Mouse (Mus musculus) heart, postnatal 14 days (tissue): ENCODE data around the gene Smarcad1. TPM values are rescaled to one million over a fixed set of nuclear protein-coding genes. Genes with fewer than 3 reads are reported as not detected.

Experiments
- DNase-seq, 2 experiments: peaks; one replicate each; pipeline ENCODE4 v3.0.0; 2021 to 2022
- intact Hi-C: fragments of 180-260 bp; cut with DNase I; formaldehyde crosslinking; loops from one replicate; pipeline ENCODE4 v1.15.1; 2025
- total RNA-seq, 2 experiments: library from RNA; stranded (reverse); gene quantifications; 2 replicates each; pipeline ENCODE4 v1.2.3; 2021

Gene Smarcad1
- total RNA-seq, 2 experiments from 2014 or later: 24.1 to 25.5 TPM

DNA sequence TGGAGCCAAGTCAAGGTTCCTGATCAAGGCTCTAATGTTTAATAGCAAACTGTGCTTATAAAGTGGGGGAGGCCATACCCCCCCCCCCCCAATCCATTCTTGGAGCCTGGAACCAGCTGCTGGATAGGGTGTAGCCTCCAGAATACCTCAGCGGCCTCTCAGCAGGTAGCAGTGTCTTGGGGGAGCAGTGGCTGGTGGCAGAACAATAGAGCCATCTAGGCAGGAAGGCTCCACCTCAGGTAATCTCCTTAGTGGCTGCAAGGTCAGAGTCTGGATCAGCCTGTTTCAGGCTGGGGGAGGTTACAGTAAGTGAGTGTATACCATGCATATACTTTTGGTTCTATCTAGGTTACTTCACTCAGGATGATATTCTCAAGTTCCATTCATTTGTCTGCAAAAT is 18.7 kb downstream of the Smarcad1 start:
- intact Hi-C loops: no loop called here
- no peak for DNase-seq

GRCm38 (mm10) chr6:65075201-65075600 is 32.8 kb downstream of the Smarcad1 start:
- intact Hi-C loops: no loop called here
- DNase-seq: no peak

- intact Hi-C loops: no loop called here
- no peak for DNase-seq
These were observed 36.8 kb downstream of the Smarcad1 start for GRCm38 (mm10) chr6:65079139-65079538.

- no peak for DNase-seq
- intact Hi-C loops: no loop called here
These were observed 72.5 kb downstream of the Smarcad1 start for GRCm38 (mm10) chr6:65114902-65115301.

- intact Hi-C loops: no loop called here
These were observed 75.2 kb downstream of the Smarcad1 start for GRCm38 (mm10) chr6:65117540-65117939.

GRCm38 (mm10) chr6:65126074-65126726 is 83.8 kb downstream of the Smarcad1 start:
- DNase-seq: peak; percentile 40 to 69

More at GRCm38 (mm10) chr6:65117540-65117939, 75.2 kb downstream of the Smarcad1 start:
- DNase-seq: no peak

DNA sequence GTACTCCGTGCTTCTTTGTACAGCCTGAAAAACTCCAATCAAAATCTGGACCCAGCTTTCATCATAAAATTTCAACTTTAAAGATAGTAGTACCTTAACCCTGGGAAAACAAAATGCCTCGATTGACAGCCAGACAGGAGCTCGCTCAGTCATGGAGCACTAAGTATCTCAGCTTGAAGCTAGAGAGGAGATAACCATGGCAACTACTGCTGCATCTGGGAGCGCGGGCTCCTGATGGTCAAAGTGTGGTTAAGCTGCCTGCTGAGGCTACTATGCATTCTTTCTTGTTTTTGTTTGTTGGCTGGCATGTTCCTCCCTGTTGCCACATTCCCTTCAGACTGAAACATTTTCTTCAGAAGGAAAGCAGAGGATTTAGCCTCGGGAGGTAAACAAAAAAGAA is 90.0 kb downstream of the Smarcad1 start:
- intact Hi-C loops: no loop called here
- no peak for DNase-seq

More at GRCm38 (mm10) chr6:65126074-65126726, 83.8 kb downstream of the Smarcad1 start:
- intact Hi-C loops: loop anchor here (2.0 to 10.0 kb wide), 4 partner anchors 327 to 1405 kb away; no protein-coding TSS in a partner anchor

GRCm38 (mm10) chr6:65137802-65138201 is 95.4 kb downstream of the Smarcad1 start:
- intact Hi-C loops: no loop called here
- no peak for DNase-seq

GRCm38 (mm10) chr6:65138243-65138642 is 95.9 kb downstream of the Smarcad1 start:
- no peak for DNase-seq
- intact Hi-C loops: no loop called here

DNA sequence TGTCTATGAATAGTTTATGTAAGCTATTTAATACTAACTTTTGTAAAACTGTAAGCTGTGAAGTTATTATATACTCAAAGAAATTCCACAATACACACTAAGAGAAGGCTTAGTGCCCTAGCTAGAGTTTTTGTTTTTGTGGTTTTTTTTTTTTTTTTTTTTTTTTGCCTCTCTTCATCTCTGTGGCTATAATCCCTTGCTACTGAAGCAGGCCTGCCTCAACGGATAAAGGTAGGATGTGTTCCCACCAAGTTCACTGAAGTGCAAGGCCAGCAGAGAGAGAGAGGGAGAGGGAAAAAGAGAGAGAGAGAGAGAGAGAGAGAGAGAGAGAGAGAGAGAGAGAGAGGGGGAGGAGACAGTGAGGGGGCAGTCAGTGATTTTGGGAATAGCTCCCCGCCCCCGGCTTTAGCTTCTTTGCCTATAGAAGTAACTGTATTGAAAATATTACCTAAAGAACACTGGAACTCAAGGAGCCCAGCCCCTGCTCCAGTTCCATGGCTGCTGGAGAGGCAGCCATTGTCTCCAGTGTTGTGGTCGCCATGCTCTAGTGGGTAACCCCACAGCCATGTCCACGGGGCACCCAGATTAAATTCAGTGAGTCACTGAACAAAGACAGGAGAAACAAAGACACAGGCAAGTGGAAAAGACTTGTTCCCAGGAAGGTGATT is 97.8 kb downstream of the Smarcad1 start:
- no peak for DNase-seq
- intact Hi-C loops: no loop called here

- intact Hi-C loops: no loop called here
- no peak for DNase-seq
These were observed 98.4 kb downstream of the Smarcad1 start for GRCm38 (mm10) chr6:65140750-65141243.

DNA sequence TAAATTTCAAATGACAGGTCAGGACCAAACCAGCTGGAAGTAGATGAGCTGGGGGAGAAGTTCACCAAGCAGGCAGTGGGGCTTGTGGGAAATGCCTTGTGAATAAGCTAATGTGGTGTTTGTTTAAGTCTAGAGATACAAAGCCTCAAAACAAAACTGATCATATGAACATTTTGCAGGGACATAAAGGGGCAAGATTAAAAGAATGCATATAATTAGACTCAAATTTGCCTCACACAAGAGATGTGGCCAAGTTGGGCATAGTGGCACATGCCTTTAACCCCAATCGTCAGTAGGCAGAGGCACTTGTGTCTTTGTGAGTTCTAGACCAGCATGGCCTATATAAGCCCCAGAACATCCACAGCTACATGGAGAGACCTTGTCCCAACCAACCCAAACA is 99.9 kb downstream of the Smarcad1 start:
- no peak for DNase-seq
- intact Hi-C loops: no loop called here

DNA sequence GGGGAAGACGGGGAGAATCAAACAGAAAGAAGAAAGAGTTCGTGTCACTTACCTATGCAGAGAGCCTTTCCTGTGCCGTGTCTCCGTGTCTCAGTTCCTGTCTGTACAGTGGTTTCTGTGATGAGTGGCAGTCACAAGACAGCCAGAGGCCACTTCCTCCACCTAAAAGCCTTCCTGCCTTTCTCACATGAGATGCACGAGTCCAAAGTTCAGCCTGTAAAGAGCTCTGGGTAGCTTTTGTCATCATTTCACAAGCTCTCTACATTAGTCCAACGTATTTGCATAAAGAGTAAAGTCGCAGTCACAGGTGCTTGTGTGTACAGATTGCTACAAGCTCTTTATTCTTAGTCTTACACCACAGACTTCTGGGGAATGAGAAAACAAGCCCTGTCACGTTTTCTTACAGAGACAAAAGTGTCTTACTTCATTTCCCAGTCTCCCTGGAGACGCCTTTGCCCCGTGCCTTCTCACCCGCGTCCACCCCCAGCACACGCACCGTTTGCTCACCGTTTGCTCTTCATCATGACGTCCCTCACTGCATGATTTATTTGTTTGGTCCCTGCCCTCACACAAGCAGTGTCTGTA is 102.3 kb downstream of the Smarcad1 start, which contains the start of gene Hpgds:
Hpgds (minus strand) TSS at position 288 of the 585 bp plus-strand sequence.
- DNase-seq: no peak

GRCm38 (mm10) chr6:65146363-65146762 is 104.0 kb downstream of the Smarcad1 start:
- DNase-seq: no peak
- intact Hi-C loops: no loop called here

More for the DNA sequence above, 102.3 kb downstream of the Smarcad1 start, which contains the start of gene Hpgds:
- intact Hi-C loops: no loop called here

DNA sequence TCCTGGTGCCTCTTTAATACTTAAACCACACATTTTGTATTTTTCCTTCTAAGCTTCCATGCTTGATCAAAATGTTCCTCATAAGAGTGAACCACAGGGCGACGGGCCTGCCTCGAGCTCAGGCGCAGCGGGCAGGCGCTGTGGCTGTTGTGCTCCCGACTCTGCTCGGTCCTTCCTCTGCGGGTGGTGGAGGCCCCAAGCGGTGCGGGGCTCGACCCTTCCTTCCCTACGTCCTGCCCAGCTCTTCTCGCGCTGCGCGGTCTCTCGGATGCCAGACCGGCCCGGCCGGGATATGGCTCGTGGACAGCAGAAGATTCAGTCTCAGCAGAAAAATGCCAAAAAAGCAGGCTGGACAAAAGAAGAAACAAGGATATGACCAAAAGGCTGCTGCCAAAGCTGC is 108.3 kb downstream of the Smarcad1 start:
- no peak for DNase-seq
- intact Hi-C loops: no loop called here

DNA sequence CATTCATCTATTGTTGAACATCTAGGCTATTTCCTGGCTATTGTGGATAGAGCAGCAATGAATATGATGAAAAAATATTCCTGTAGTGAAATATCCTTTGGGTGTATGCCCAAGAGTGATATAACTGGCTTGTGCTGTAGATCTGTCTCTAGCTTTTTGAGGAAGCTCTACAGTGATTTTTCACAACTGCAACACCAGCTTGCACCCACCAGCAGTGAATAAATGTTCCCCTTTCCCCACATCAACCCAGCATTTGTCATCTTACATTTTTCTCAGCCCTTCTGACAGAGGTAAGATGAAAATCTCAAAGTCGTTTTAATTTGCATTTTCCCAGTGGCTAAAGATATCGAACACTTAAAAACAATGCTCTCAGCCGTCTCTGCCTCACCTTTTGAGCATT is 111.2 kb downstream of the Smarcad1 start:
- intact Hi-C loops: no loop called here

DNA sequence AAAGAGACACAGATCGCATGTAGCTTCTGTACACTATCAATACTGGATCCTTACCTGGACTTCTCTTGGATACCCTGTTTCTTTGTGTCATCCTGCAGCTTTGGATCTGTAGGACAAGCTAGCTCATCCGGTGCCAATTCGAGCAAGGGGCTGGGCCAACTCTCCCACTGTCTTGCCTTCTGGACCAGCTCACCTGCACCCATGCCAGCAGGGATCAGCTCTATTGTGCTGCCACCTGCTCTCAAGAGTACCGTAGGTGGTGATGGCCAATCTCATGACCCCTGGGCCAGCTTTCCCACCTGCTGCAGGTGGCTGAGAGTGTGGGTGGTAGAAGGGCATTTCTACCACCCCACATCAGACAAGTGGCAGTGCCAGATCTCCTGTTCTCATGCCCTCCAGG is 114.7 kb downstream of the Smarcad1 start:
- intact Hi-C loops: no loop called here
- DNase-seq: no peak

More for the DNA sequence above, 111.2 kb downstream of the Smarcad1 start:
- no peak for DNase-seq

- DNase-seq: no peak
- intact Hi-C loops: no loop called here
These were observed 117.1 kb downstream of the Smarcad1 start for GRCm38 (mm10) chr6:65159381-65159942.

DNA sequence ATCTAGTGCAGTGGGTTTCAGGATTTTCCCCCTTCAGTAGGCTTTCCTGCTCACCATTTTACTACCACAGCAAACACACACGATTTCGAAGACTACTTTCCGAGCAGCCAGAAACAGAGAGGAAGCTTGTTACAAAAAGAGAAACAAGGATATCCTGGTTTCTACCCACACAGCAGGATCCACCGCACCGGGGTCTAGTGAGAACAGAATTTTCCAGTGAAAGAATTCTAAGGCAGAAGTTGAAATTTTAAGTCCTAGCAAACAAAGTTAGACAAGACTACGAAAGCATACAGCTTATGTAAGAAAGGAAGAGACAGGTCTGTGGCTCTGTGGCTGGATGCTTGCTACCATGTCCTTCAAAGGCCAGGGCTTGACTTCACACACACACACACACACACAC is 121.8 kb downstream of the Smarcad1 start:
- DNase-seq: no peak

DNA sequence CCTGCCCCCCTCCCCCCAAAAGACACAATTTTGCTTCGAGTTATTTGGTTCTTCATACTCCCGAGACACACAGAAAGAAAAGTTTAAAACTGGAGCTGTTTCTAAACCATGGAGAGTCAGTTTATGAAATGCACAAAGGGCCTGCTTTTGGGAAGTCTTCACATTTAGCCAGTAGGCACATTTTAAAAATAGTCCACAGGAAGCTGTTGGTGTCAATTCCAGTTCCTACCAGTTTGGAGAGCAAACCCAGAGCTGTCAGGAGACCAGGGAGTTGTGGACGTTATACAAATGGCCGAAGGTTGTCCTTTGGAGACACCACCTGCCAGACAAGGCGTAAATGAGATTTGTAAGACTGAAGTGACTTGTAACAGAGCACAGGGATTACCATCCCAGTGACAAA is 122.6 kb downstream of the Smarcad1 start:
- DNase-seq: no peak
- intact Hi-C loops: no loop called here

More for the DNA sequence above, 121.8 kb downstream of the Smarcad1 start:
- intact Hi-C loops: no loop called here
